Comparison of ENCODE assay signal across 12 mouse cellular contexts in the genomic region with DNA sequence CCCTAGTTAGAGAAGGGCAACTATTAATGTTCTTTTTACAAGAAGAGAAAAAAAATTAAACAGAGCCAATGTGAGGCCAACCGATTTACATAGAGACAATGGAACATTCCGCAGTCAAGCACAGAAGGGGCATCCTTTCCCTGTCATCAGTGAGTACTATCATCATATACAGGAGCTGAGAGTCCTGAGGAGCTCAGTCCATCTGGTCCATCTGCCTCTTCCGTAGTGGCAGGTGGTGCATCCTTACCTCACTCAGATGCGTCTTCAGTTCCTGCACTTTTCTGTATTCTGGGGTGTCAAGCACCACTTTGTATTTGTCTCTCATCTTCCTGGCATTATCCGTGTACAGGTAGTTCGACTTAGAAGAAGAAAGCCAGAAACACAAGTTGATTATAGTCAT.
DNase-seq lines count a peak whose midpoint lies in the region.
"Had no signal": no experiment of that assay in that cellular context is flagged by ENCODE, and none has a peak within 500 bp of the region (broad histone marks: within the 10 kb centered on the region; RNA-seq: fewer than 3 reads in every experiment).

No protein-coding gene starts in this region.

- peak; percentile 88 for DNase-seq in cerebellum, adult 11-12 months
- DNase-seq in cerebellum, adult 8-10 months = peak; percentile 76
- peak; percentile 33 to 65 for DNase-seq in cerebellum, postnatal 14 days
- DNase-seq in spleen, adult 18-20 months = no peak
- no peak for DNase-seq in heart, adult 18-20 months
- no peak for DNase-seq in lung, postnatal 36 days
- DNase-seq: adrenal gland, postnatal 10 days; gastrocnemius, postnatal 10 days; heart, adult 2 months; heart, postnatal 14 days; kidney, adult 11 months; kidney, adult 9 months had no signal

Comparison
In these comparisons a context has a peak if more than half of its experiments do, and no peak if none do; other contexts are left out.
1. DNase-seq: peak in cerebellum, adult 11-12 months (single experiment), cerebellum, adult 8-10 months (single experiment) and cerebellum, postnatal 14 days (2 of 2); none in spleen, adult 18-20 months (0 of 2), heart, adult 18-20 months (0 of 2) and lung, postnatal 36 days (single experiment).